Mouse (Mus musculus) CH12.LX (cell line): ENCODE measurements around the gene Hes3. TPM values are rescaled to one million over a fixed set of nuclear protein-coding genes. Genes with fewer than 3 reads are reported as not detected.
A peak's percentile ranks its signal among the peaks of the same experiment; 100 is the strongest.

Source experiments
- DNase-seq: peaks from one replicate; pipeline ENCODE4 v3.0.0-alpha.2; 2013; ENCODE audit errors: extremely low read depth
- H3K27ac ChIP-seq: 2 replicates; pipeline ENCODE4 v1.5.1; 2012; ENCODE audit warnings: low read depth, mild to moderate bottlenecking, control low read depth, moderate library complexity; ENCODE audit not compliant: insufficient read depth
- H3K27me3 ChIP-seq: replicated peaks from 2 replicates; pipeline ENCODE3; 2012; ENCODE audit warnings: inconsistent platforms
- H3K36me3 ChIP-seq, 2 experiments: replicated peaks in 1 of 2; 2 replicates each; pipeline versions ENCODE3 to v1.6.1; 2012; ENCODE audit warnings: inconsistent platforms in 1 of 2, low read length in 1 of 2, mild to moderate bottlenecking in 1 of 2, mixed read lengths in 1 of 2, moderate library complexity in 1 of 2; ENCODE audit not compliant: control insufficient read depth in 1 of 2, insufficient read depth in 1 of 2
- H3K4me1 ChIP-seq, 2 experiments: 2 replicates each; pipeline ENCODE4 v1.6.1; 2012; ENCODE audit warnings: inconsistent platforms in 1 of 2, moderate library complexity in 1 of 2; ENCODE audit not compliant: insufficient read depth in 2 of 2, control insufficient read depth in 1 of 2
- H3K4me2 ChIP-seq: 2 replicates; pipeline ENCODE4 v1.6.1; 2012; ENCODE audit warnings: low read depth, mild to moderate bottlenecking, control low read depth; ENCODE audit not compliant: poor library complexity, insufficient read depth, severe bottlenecking
- H3K4me3 ChIP-seq, 3 experiments: fragments of 150-350 bp in 1 of 3; sonication (generic) in 1 of 3; replicated peaks in 1 of 3; 2 replicates each; pipeline versions ENCODE3 to v1.5.1; 2011 to 2012; ENCODE audit warnings: low read depth in 2 of 3, low read length in 2 of 3, mild to moderate bottlenecking in 2 of 3, moderate library complexity in 2 of 3, control low read depth in 1 of 3, improper control_type of control experiment in 1 of 3, inconsistent platforms in 1 of 3, mixed read lengths in 1 of 3; ENCODE audit not compliant: poor library complexity in 1 of 3
- H3K79me2 ChIP-seq: replicated peaks from 2 replicates; pipeline ENCODE4 v1.6.1; 2012; ENCODE audit warnings: mild to moderate bottlenecking, moderate library complexity; ENCODE audit not compliant: control insufficient read depth, poor library complexity, insufficient read depth, severe bottlenecking; ENCODE audit errors: extremely low read depth
- H3K9ac ChIP-seq: 2 replicates; pipeline ENCODE4 v1.6.1; 2012; ENCODE audit warnings: low read depth, mild to moderate bottlenecking, control low read depth, moderate library complexity; ENCODE audit not compliant: insufficient read depth
- H3K9me3 ChIP-seq: replicated peaks from 2 replicates; pipeline ENCODE3; 2012; ENCODE audit warnings: low read length, inconsistent platforms, mixed read lengths
- BHLHE40 ChIP-seq: IDR thresholded peaks from 2 replicates; pipeline ENCODE4 v1.6.1; 2011; ENCODE audit warnings: mild to moderate bottlenecking, low read depth, low read length, improper control_type of control experiment
- CHD2 ChIP-seq: IDR thresholded peaks from 2 replicates; pipeline ENCODE4 v1.6.1; 2011; ENCODE audit warnings: low read length, improper control_type of control experiment
- CTCF ChIP-seq, 2 experiments: IDR thresholded peaks in 1 of 2; conservative IDR thresholded peaks in 1 of 2; 2 replicates each; pipeline ENCODE4 v1.5.1; 2011 to 2012; ENCODE audit warnings: low read depth in 2 of 2, low read length in 2 of 2, improper control_type of control experiment in 1 of 2, inconsistent platforms in 1 of 2, mild to moderate bottlenecking in 1 of 2, moderate library complexity in 1 of 2
- EP300 ChIP-seq: IDR thresholded peaks from 2 replicates; pipeline ENCODE4 v1.6.1; 2011; ENCODE audit warnings: low read length, improper control_type of control experiment
- GABPA ChIP-seq: IDR thresholded peaks from 2 replicates; pipeline ENCODE4 v1.6.1; 2012; ENCODE audit warnings: low read depth, low read length, improper control_type of control experiment, inconsistent platforms; ENCODE audit not compliant: insufficient replicate concordance
- HCFC1 ChIP-seq: IDR thresholded peaks from 2 replicates; pipeline ENCODE4 v1.6.1; 2012; ENCODE audit warnings: low read depth, mild to moderate bottlenecking, inconsistent platforms, low read length, improper control_type of control experiment
- MAFK ChIP-seq: IDR thresholded peaks from 2 replicates; pipeline ENCODE4 v1.6.1; 2011; ENCODE audit warnings: low read length, improper control_type of control experiment; ENCODE audit not compliant: insufficient replicate concordance
- MAZ ChIP-seq: IDR thresholded peaks from 2 replicates; pipeline ENCODE4 v1.6.1; 2012; ENCODE audit warnings: low read depth, mild to moderate bottlenecking, inconsistent platforms, low read length, improper control_type of control experiment, moderate library complexity
- NELFE ChIP-seq: IDR thresholded peaks from 2 replicates; pipeline ENCODE4 v1.6.1; 2011; ENCODE audit warnings: low read depth, low read length, improper control_type of control experiment
- NRF1 ChIP-seq: IDR thresholded peaks from 2 replicates; pipeline ENCODE4 v1.6.1; 2014; ENCODE audit warnings: low read depth, mild to moderate bottlenecking, inconsistent platforms, low read length, improper control_type of control experiment, moderate library complexity
- POLR2A ChIP-seq: IDR thresholded peaks from 2 replicates; pipeline ENCODE4 v1.6.1; 2011; ENCODE audit warnings: low read depth, mild to moderate bottlenecking, improper control_type of control experiment, low read length
- POLR2AphosphoS2 ChIP-seq: IDR thresholded peaks from 2 replicates; pipeline ENCODE4 v1.6.1; 2011; ENCODE audit warnings: low read depth, low read length, improper control_type of control experiment
- RAD21 ChIP-seq: IDR thresholded peaks from 2 replicates; pipeline ENCODE4 v1.6.1; 2011; ENCODE audit warnings: low read depth, mild to moderate bottlenecking, low read length, improper control_type of control experiment, moderate library complexity
- RCOR1 ChIP-seq: conservative IDR thresholded peaks from 2 replicates; pipeline ENCODE4 v1.6.1; 2012; ENCODE audit warnings: low read depth, mild to moderate bottlenecking, inconsistent platforms, low read length, improper control_type of control experiment
- SIN3A ChIP-seq: IDR thresholded peaks from 2 replicates; pipeline ENCODE4 v1.6.1; 2012; ENCODE audit warnings: low read length, improper control_type of control experiment, inconsistent platforms
- SMC3 ChIP-seq: IDR thresholded peaks from 2 replicates; pipeline ENCODE4 v1.6.1; 2011; ENCODE audit warnings: low read depth, low read length, improper control_type of control experiment
- TCF12 ChIP-seq: IDR thresholded peaks from 2 replicates; pipeline ENCODE4 v1.6.1; 2014; ENCODE audit warnings: low read depth, mild to moderate bottlenecking, inconsistent platforms, low read length, improper control_type of control experiment
- UBTF ChIP-seq: IDR thresholded peaks from 2 replicates; pipeline ENCODE4 v1.6.1; 2012; ENCODE audit warnings: low read depth, mild to moderate bottlenecking, inconsistent platforms, low read length, improper control_type of control experiment, moderate library complexity
- ZC3H11A ChIP-seq: IDR thresholded peaks from 2 replicates; pipeline ENCODE4 v1.6.1; 2012; ENCODE audit warnings: low read depth, mild to moderate bottlenecking, inconsistent platforms, low read length, improper control_type of control experiment
- ZKSCAN1 ChIP-seq: IDR thresholded peaks from 2 replicates; pipeline ENCODE4 v1.6.1; 2012; ENCODE audit warnings: low read depth, inconsistent platforms, low read length, improper control_type of control experiment, borderline replicate concordance
- dilution Hi-C: fragments of 300-500 bp; cut with MboI; formaldehyde crosslinking; loops from 2 replicates; pipeline ENCODE4 v1.14.3; 2020; ENCODE audit warnings: low sequenced_read_pairs; ENCODE audit not compliant: extremely low pct_unique_long_range_greater_than_20kb, extremely low pct_ligation_motif_present
- in situ Hi-C: fragments of 300-500 bp; cut with MboI; formaldehyde crosslinking; loops from 3 replicates; pipeline ENCODE4 v1.14.3; 2019; ENCODE audit warnings: low sequenced_read_pairs, low pct_ligation_motif_present, low pct_unique_long_range_greater_than_20kb, mixed read lengths
- polyA plus RNA-seq: library from polyadenylated mRNA; unstranded; fragments of >175 nt; gene quantifications from 2 replicates; pipeline ENCODE4 v1.2.1, GENCODE M21; 2012; ENCODE audit warnings: low read depth; ENCODE audit not compliant: insufficient read length
- total RNA-seq, 2 experiments: library from RNA; depleted of rRNA; stranded (reverse); fragments of 300-350 nt in 1 of 2; fragments of >200 nt in 1 of 2; gene quantifications; 2 replicates each; pipeline ENCODE4 v1.2.3; 2012 to 2014

Gene Hes3
- total and polyA plus RNA-seq, 3 experiments: 0.17 to 0.21 TPM; not detected in 1

- Histone ChIP-seq H3K27ac (no peak overlapping the region), H3K4me3 (no peak overlapping the region), H3K4me1 (peaks cover 8 to 66% of the 10 kb centered on the region in 2 experiments), H3K36me3 (peaks cover 71 to 84% of the 10 kb centered on the region in 2 experiments), H3K9ac (no peak overlapping the region), H3K27me3 (no peaks in the 10 kb centered on the region), H3K79me2 (peaks cover 28% of the 10 kb centered on the region), H3K4me2 (no peak overlapping the region), H3K9me3 (no peaks in the 10 kb centered on the region)
- in situ Hi-C loops (no loop called here), dilution Hi-C loops (no loop called here)
- no peak for DNase-seq
- 0 out of 2 replicates have a peak, but pooled peaks have one; percentile 24 for TF ChIP-seq POLR2A
- no peak for TF ChIP-seq NELFE
Observed at GRCm38 (mm10) chr4:152333587-152333986, 42.1 kb upstream of the Hes3 start.

GRCm38 (mm10) chr4:152332952-152333351 is 41.5 kb upstream of the Hes3 start:
- in situ Hi-C loops: no loop called here

GRCm38 (mm10) chr4:152328691-152329090 is 37.2 kb upstream of the Hes3 start:
- H3K9ac ChIP-seq: no peak overlapping the region

More at GRCm38 (mm10) chr4:152332952-152333351, 41.5 kb upstream of the Hes3 start:
- DNase-seq: peak; percentile 65
- Histone ChIP-seq H3K27me3 (no peaks in the 10 kb centered on the region), H3K4me1 (peaks cover 8 to 69% of the 10 kb centered on the region in 2 experiments), H3K79me2 (peaks cover 34% of the 10 kb centered on the region), H3K4me3 (no peak overlapping the region), H3K27ac (no peak overlapping the region), H3K4me2 (no peak overlapping the region), H3K9ac (no peak overlapping the region), H3K36me3 (peaks cover 71 to 86% of the 10 kb centered on the region in 2 experiments), H3K9me3 (no peaks in the 10 kb centered on the region)
- dilution Hi-C loops: no loop called here
- TF ChIP-seq CTCF (conservative IDR thresholded peaks at IDR 0.05 in 1 of 2, IDR thresholded peaks at IDR 0.05 in 1 of 2; ENCODE audit: low read depth in 2 of 2, low read length in 2 of 2) (peak; percentile 68 to 100), SMC3 (peak; percentile 78), NELFE (peak; percentile 80; the same call in 1 of the 2 replicates), RAD21 (peak; percentile 42), TCF12 (0 out of 2 replicates have a peak, but pooled peaks have one; percentile 38), RCOR1 (no peak), UBTF (no peak)

More at GRCm38 (mm10) chr4:152328691-152329090, 37.2 kb upstream of the Hes3 start:
- peaks cover 3 to 57% of the 10 kb centered on the region in 2 experiments; a peak in 3 of 4 replicates for H3K4me1 ChIP-seq
- dilution Hi-C loops (no loop called here), in situ Hi-C loops (loop anchor here (5.0 kb wide), 1 partner anchor 109 kb away; no protein-coding TSS in a partner anchor)
- DNase-seq: peak; percentile 72
- H3K27ac ChIP-seq: peak overlapping the region; percentile 18; the same call in 1 of the 2 replicates
- peaks cover 57% of the 10 kb centered on the region for H3K79me2 ChIP-seq
- peaks cover 3% of the 10 kb centered on the region for H3K9me3 ChIP-seq
- peaks cover 47 to 61% of the 10 kb centered on the region in 2 experiments for H3K36me3 ChIP-seq
- H3K27me3 ChIP-seq: no peaks in the 10 kb centered on the region
- 0 out of 2 replicates have a peak overlapping the region, but pooled peaks have one; percentile 16 for H3K4me2 ChIP-seq
- no peak for TF ChIP-seq TCF12
- no peak for TF ChIP-seq NRF1
- no peak for TF ChIP-seq NELFE
- TF ChIP-seq ZKSCAN1: no peak
- no peak for TF ChIP-seq MAFK
- TF ChIP-seq HCFC1: no peak
- peak; percentile 39 for TF ChIP-seq RAD21
- TF ChIP-seq ZC3H11A: no peak
- no peak for TF ChIP-seq CHD2
- TF ChIP-seq GABPA: no peak
- no peak for TF ChIP-seq BHLHE40
- TF ChIP-seq POLR2AphosphoS2: no peak
- no peak for TF ChIP-seq EP300
- TF ChIP-seq SMC3: peak; percentile 36
- TF ChIP-seq CTCF (conservative IDR thresholded peaks at IDR 0.05 in 1 of 2, IDR thresholded peaks at IDR 0.05 in 1 of 2; ENCODE audit: low read depth in 2 of 2, low read length in 2 of 2): peak; percentile 32 to 70; a peak in 3 of 4 replicates
- no peak for TF ChIP-seq MAZ
- TF ChIP-seq SIN3A: no peak
- peak overlapping the region in 1 of 3 experiments; percentile 30 for H3K4me3 ChIP-seq
